ENCODE assay signal across 9 mouse cellular contexts in genomic region chr11:46216669-46217068, GRCm38 (mm10). TPM values are rescaled to one million over a fixed set of nuclear protein-coding genes. Genes with fewer than 3 reads are reported as not detected.
DNase-seq lines count a peak whose midpoint lies in the region; ATAC-seq and TF ChIP-seq lines count a peak whose summit lies in the region.
"Had no signal": no experiment of that assay in that cellular context is flagged by ENCODE, and none has a peak within 500 bp of the region (broad histone marks: within the 10 kb centered on the region; RNA-seq: fewer than 3 reads in every experiment).

No protein-coding gene starts in this region.

- no peaks in the 10 kb centered on the region for H3K27me3 ChIP-seq in forebrain, embryonic 11.5 days (ENCODE audit: control insufficient read depth, insufficient read depth, low read length)
- no peaks in the 10 kb centered on the region for H3K27me3 ChIP-seq in forebrain, embryonic 15.5 days
- no peaks in the 10 kb centered on the region for H3K27me3 ChIP-seq in lung, postnatal 0 days (replicated peaks; ENCODE audit: insufficient read depth, low read length)

- no peak overlapping the region for H3K27ac ChIP-seq in forebrain, embryonic 11.5 days (ENCODE audit: low read depth, low read length)
- no peak overlapping the region for H3K27ac ChIP-seq in forebrain, embryonic 15.5 days (replicated peaks)
- no peak overlapping the region for H3K27ac ChIP-seq in lung, postnatal 0 days (ENCODE audit: low read length)

- ATAC-seq in forebrain, embryonic 11.5 days (replicated peaks; ENCODE audit: low FRiP score) = no peak
- ATAC-seq in forebrain, embryonic 15.5 days (replicated peaks) = no peak
- no peak for ATAC-seq in lung, postnatal 0 days
- ATAC-seq in megakaryocyte progenitor cell, adult 5-6 weeks (replicated peaks; ENCODE audit: poor library complexity) = 0 out of 2 replicates have a peak, but pooled peaks have one; percentile 50

- peak; percentile 68 for TF ChIP-seq CTCF in lung, postnatal 0 days (IDR thresholded peaks at IDR 0.05)

- peak; percentile 67 for DNase-seq in forebrain, embryonic 11.5 days (ENCODE audit: low spot score)
- peak; percentile 21 for DNase-seq in lung, postnatal 0 days (ENCODE audit: low spot score)
- DNase-seq in lung, adult 18-20 months = no peak
- peak; percentile 7 for DNase-seq in adipocyte (ENCODE audit: low spot score)
- DNase-seq in thymus, postnatal 36 days = peak; percentile 32 to 41
- DNase-seq in urinary bladder, postnatal 4 days (ENCODE audit: low spot score in 2 of 2) = no peak

- no peaks in the 10 kb centered on the region for H3K4me1 ChIP-seq in forebrain, embryonic 11.5 days (replicated peaks; ENCODE audit: control insufficient read depth, insufficient read depth, low read length)
- H3K4me1 ChIP-seq in forebrain, embryonic 15.5 days = 0 out of 2 replicates have a peak, but pooled peaks cover 14% of the 10 kb centered on the region
- H3K4me1 ChIP-seq in lung, postnatal 0 days (ENCODE audit: insufficient read depth, low read depth, low read length) = peaks cover 7% of the 10 kb centered on the region; the same call in 1 of the 2 replicates

- WGBS in forebrain, embryonic 11.5 days = 73% methylated on average over 7 of the region's 7 CpGs
- WGBS in forebrain, embryonic 15.5 days = 74% methylated on average over 7 of the region's 7 CpGs
- 65% methylated on average over 7 of the region's 7 CpGs for WGBS in lung, postnatal 0 days

- TF ChIP-seq EP300 in lung, postnatal 0 days (IDR thresholded peaks at IDR 0.05) = no peak

- H3K9ac ChIP-seq in forebrain, embryonic 11.5 days (ENCODE audit: low read length) = no peak overlapping the region
- H3K9ac ChIP-seq in forebrain, embryonic 15.5 days (replicated peaks) = no peak overlapping the region
- no peak overlapping the region for H3K9ac ChIP-seq in lung, postnatal 0 days (replicated peaks; ENCODE audit: low read depth)

- H3K4me2 ChIP-seq in forebrain, embryonic 11.5 days (ENCODE audit: low read depth, low read length, severe bottlenecking) = no peak overlapping the region
- no peak overlapping the region for H3K4me2 ChIP-seq in forebrain, embryonic 15.5 days (replicated peaks)
- no peak overlapping the region for H3K4me2 ChIP-seq in lung, postnatal 0 days (replicated peaks; ENCODE audit: low read depth, low read length)

- H3K36me3 ChIP-seq in forebrain, embryonic 11.5 days (ENCODE audit: control insufficient read depth, insufficient read depth, low read length) = no peaks in the 10 kb centered on the region
- H3K36me3 ChIP-seq in forebrain, embryonic 15.5 days = peaks cover 28% of the 10 kb centered on the region
- H3K36me3 ChIP-seq in lung, postnatal 0 days (ENCODE audit: insufficient read depth, low read length) = no peaks in the 10 kb centered on the region

- H3K9me3 ChIP-seq in forebrain, embryonic 11.5 days (ENCODE audit: control insufficient read depth, low read length) = no peaks in the 10 kb centered on the region
- H3K9me3 ChIP-seq in forebrain, embryonic 15.5 days = no peaks in the 10 kb centered on the region
- no peaks in the 10 kb centered on the region for H3K9me3 ChIP-seq in lung, postnatal 0 days (ENCODE audit: low read length)

- no peak overlapping the region for H3K4me3 ChIP-seq in forebrain, embryonic 11.5 days (ENCODE audit: low read depth, low read length)
- H3K4me3 ChIP-seq in forebrain, embryonic 15.5 days = no peak overlapping the region
- H3K4me3 ChIP-seq in lung, postnatal 0 days (ENCODE audit: low read depth, low read length) = no peak overlapping the region

RNA-seq across cellular contexts. Expression of gene Fndc9, which starts 18.7 kb away (rescaled TPM):
- 0.65 and 1.5 TPM in 2 replicates for polyA plus RNA-seq in forebrain, embryonic 11.5 days (2014; fragmentation: Nextera tagmentation; extraction: Ambion mirVana)
- 3.5 and 3.9 TPM in 2 replicates for polyA plus RNA-seq in forebrain, embryonic 15.5 days (2015; fragmentation: Nextera tagmentation; extraction: Ambion mirVana)
- not detected in 2 replicates for polyA plus RNA-seq in lung, postnatal 0 days (2015; fragmentation: Nextera tagmentation; extraction: Ambion mirVana)
- total RNA-seq in megakaryocyte progenitor cell, adult 5-6 weeks (2015) = not detected in 2 replicates
- total RNA-seq in megakaryocyte progenitor cell, adult 5-6 weeks (2017) = not detected in 2 replicates
- total RNA-seq: heart, postnatal 14 days had no signal

RNA-seq across cellular contexts. Expression of gene Nipal4, which starts 50.4 kb away (rescaled TPM):
- polyA plus RNA-seq in forebrain, embryonic 11.5 days (2014; fragmentation: Nextera tagmentation; extraction: Ambion mirVana) = 1.4 and 1.6 TPM in 2 replicates
- polyA plus RNA-seq in forebrain, embryonic 15.5 days (2015; fragmentation: Nextera tagmentation; extraction: Ambion mirVana) = 0.22 and 0.23 TPM in 2 replicates
- 0.35 and 0.41 TPM in 2 replicates for polyA plus RNA-seq in lung, postnatal 0 days (2015; fragmentation: Nextera tagmentation; extraction: Ambion mirVana)
- total RNA-seq in megakaryocyte progenitor cell, adult 5-6 weeks (2015) = not detected in 2 replicates
- total RNA-seq in megakaryocyte progenitor cell, adult 5-6 weeks (2017) = not detected in 2 replicates

Comparison
In these comparisons a context has a peak if more than half of its experiments do, and no peak if none do; other contexts are left out.
1. DNase-seq: peak in forebrain, embryonic 11.5 days (single experiment), lung, postnatal 0 days (single experiment), adipocyte (single experiment) and thymus, postnatal 36 days (2 of 2); none in lung, adult 18-20 months (0 of 2) and urinary bladder, postnatal 4 days (0 of 2).